Mouse (Mus musculus) testis, postnatal 10 days (tissue): ENCODE measurements around the gene Bace2.

ENCODE experiments used
- DNase-seq: peaks from one replicate; pipeline ENCODE4 v3.0.0; 2021; ENCODE audit warnings: low spot score

Gene Bace2

DNA sequence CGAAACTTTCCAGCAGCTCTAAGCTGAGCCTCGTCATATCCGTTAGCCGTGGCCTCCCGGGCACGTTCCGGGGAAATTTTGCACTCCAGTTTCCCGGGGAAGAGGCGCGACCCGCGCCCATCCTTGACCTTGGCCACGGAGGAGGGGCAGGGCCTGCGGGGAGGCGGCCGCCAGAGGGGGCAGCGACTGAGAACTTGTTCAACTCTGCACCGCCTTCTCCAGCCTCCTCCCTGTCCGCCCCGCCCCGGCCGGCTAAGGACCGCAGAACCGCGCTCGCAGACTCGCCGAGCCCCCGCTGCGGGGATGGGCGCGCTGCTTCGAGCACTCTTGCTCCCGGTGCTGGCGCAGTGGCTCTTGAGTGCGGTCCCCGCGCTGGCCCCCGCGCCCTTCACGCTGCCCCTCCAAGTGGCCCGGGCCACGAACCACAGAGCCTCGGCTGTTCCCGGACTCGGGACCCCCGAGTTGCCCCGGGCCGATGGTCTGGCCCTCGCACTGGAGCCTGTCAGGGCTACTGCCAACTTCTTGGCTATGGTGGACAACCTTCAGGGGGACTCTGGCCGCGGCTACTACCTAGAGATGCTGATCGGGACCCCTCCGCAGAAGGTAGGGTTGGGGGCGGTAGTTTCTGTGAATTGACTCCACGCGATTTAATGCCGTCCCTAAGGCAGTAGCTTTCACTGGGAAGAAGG, at the start of gene Bace2:
Gene Bace2, plus strand, starts transcription at position 244 of the 689 bp plus-strand sequence.
- peak; percentile 89 for DNase-seq

- DNase-seq = no peak
Observed at GRCm38 (mm10) chr16:97307594-97307993, 48.9 kb upstream of the Bace2 start.

DNA sequence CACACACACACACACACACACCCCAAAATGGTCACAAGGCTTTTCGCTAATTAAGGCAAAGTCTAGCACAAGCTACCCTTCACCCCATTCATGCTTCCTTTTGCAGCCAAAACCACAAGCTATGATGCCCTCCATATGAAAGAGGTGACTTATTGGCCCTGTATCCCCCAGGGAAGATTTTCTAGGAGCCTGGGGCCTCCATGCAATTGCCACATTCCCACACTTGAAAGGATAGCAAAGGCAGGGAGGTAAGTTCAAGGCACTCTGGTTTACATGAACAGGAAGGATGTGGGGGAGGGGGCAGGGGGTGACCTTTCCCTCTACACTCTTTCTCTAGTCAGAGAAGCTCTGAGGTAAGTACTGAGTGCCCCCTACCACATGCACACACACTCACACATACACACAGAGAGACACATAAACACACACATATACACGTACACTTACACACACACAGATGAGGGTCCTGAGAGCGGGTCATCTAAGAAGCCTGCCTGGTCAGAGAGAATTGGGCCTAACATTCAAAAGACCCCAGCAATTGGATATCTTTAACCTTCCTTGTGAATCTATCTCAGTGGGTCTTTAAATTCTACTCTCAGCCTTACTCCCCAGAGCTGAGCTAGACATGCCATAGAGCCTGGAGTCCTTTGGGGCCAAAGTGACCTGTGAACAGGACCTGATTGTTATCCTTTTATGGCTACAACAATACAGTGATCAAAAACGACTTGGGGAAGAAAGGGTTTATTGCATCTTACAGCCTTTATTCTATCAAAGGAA, 46.6 kb upstream of the Bace2 start:
- no peak for DNase-seq

GRCm38 (mm10) chr16:97310570-97310846, 46.0 kb upstream of the Bace2 start:
- DNase-seq = no peak

DNA sequence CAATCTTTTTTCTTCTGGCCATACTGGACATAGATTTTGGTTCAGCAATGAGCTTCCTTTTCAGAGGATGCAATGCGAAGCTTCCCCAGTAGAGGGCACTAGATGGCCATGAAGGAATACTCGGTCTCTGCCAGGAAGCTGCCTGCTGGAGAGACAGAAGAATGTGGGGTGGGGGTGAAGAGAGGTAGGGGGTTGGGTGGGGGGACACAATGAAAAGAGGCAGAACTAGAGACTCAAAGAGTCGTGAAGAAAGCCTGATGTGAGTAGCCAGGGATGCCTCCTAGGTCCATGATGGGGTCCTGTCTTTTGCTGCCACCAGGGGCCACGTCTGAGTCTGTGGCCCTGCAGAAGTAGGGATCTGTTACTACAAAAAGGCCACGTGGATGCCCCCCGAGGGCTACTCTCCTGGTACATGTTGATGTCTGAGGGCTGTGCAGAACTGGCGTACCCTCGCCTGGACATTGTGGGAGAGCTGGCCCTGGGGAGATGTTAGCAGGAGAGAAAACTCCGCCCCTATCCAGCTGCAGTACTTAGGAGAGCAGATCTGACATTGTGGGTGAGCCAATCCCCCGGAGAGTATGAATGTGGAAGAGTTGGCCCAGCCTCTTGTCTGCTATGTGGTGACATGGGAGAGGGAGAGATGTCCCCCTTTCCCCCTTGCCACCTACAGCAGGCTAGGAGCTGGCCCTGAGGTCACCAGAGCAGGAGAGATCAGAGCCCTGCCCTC, 43.4 kb upstream of the Bace2 start:
- DNase-seq = peak; percentile 89

DNA sequence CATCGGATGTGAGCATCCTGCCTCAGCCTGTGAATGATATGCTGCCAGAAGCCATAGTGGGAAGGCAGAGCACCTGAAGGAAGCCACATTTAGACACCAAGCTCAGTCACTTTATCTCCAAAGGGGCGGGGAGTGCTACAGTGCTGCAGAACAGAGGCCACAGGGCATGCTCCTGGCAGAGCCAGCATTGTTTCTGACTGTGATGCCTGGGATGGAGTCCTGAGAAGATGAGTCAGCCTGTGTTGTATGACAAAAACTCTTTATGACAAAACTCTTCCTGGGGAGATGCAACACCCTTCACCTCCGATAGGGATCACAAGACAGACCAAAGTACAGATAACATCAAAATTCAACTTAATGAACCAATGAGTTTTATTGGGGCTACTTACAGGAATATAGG, 35.0 kb upstream of the Bace2 start:
- no peak for DNase-seq

DNA sequence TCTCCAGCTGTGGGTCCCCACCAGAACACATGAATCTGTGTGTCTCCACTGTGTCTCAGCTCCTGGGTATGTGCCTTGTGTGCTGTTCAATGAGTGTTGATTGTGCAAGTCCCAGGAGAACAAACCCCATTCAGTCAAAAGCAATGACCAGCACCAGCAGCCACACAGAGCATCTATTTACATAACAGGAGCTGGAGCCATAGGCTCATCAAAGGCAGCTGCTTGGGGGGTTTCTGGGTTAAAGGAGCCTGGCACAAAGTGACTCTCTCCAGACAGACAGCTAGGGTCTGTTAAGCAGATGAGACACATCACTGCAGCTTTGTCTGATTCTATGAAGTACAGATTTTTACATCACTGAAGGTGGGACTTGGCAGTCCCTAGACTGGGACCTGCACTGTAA, 33.9 kb upstream of the Bace2 start:
- no peak for DNase-seq

DNA sequence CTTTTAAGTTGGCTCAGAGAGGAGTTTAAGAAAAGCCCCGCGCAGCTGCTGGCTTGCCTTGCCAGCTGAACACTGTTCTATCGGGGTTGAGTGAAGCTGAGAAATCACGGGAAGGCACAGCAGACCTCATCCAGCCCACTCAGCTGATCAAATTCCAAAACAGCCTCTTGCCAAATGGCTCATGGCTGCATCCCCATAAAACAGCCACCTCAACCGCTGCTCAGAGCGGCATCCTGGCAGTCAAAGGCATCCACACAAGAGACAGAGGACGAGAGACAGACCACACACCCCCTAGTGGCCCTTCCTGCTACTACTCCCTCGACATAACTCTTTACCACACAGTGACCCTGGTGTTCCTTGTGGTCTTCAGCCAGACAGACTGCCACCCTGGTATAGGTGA, 30.6 kb upstream of the Bace2 start:
- DNase-seq = peak; percentile 55

GRCm38 (mm10) chr16:97328602-97329001, 27.9 kb upstream of the Bace2 start:
- DNase-seq = peak; percentile 12

- DNase-seq = no peak
Observed at GRCm38 (mm10) chr16:97353013-97353412, 3.5 kb upstream of the Bace2 start.

GRCm38 (mm10) chr16:97354632-97355031, 1.9 kb upstream of the Bace2 start:
- DNase-seq = no peak

DNA sequence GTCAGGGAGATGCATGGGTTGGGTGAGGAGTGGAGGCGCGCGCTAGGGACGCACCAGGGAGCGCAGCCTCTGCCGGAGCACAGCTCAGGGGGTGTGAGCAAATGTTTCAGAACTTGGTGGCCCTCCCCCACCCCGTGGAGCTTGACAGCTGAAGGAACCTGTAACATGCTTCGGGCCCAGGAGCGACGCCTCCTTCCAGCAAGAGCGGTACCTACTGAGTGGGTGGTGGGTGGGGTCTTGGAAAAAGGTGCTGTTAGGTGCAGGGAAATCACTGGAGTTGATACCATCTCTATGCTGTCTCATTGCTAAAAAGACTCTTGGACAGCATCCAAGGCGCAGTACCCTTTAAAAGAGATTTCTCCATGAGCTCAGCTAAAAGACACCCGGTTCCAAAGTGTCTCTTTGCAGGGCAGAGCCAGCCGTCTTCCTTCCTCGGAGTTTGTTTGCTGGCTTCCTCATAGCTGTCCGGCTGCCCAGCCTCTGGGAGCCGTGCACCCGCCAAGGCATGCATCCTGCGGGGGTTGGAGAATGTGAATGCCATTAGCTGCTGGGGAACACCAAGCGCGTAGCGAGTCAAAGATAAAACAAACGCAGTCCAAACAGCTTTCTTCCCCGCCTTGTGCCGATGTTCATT, 763 bp downstream of the Bace2 start:
- peak; percentile 69 for DNase-seq

- DNase-seq = peak; percentile 14
Observed at GRCm38 (mm10) chr16:97362231-97362888, 5.8 kb downstream of the Bace2 start.

DNA sequence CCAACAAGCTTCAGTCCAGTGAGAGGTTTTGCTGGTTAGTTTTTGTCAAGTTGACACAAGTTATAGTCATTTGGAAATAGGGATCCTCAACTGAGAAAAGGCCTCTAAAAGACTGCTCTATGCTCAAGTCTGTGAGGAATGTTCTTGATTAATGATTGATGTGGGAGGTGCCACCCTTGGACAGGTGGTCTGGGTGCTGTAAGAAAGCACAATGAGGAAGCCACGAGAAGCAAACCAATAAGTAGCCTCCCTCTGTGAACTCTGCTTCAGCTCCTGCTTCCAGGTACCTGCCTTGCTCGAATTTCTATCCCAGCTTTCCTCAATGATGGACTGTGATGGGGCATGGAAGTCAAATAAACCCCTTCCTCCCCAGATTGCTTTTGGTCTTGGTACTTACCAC, 9.6 kb downstream of the Bace2 start:
- no peak for DNase-seq

GRCm38 (mm10) chr16:97370258-97370657, 13.7 kb downstream of the Bace2 start:
- no peak for DNase-seq

- no peak for DNase-seq
Observed at GRCm38 (mm10) chr16:97387955-97388354, 31.4 kb downstream of the Bace2 start.

GRCm38 (mm10) chr16:97391289-97391688, 34.7 kb downstream of the Bace2 start:
- no peak for DNase-seq

- no peak for DNase-seq
Observed at GRCm38 (mm10) chr16:97391701-97392384, 35.3 kb downstream of the Bace2 start.

DNA sequence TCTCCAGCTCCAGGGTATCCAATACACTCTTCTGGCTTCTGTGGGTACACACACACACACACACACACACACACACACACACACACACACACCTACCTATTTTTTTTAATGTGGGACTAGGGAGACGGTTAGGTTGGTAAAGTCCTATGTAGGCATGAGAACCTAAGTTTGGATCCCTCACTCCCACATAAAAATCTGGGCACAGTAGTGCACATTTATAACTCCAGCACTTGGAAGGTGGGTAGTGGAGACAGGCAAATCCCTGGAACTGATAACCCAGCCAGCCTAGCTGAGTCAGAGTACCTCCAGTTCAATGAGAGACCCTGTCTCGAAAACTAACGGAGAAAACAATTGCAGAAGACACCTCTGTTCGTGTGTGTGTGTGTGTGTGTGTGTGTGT, 39.9 kb downstream of the Bace2 start:
- DNase-seq = no peak

- DNase-seq = no peak
Observed at GRCm38 (mm10) chr16:97397945-97398531, 41.5 kb downstream of the Bace2 start.

DNA sequence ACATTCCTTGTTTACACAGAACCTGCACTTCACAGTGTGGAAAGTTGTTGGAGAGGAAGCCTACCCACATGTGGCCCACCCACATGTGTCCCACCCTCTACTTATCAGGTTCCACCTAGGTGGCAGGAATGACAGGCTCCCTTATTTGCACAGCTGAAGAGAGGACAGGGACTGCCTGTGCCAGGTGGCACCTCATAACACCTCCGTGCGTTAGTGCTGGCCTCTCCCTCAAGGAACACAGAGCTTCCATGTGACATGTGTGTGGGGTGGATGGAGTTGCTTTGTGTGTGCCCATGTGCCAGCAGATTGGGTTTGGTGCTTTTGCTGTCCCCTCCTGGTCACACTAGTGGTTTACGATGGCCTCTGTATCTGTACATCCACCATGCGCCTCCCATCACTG, 43.4 kb downstream of the Bace2 start:
- DNase-seq = no peak
